Mouse (Mus musculus) kidney, postnatal 14 days (tissue): ENCODE results near the gene Tpbgl.

Experiments
- DNase-seq: peaks from one replicate; pipeline ENCODE4 v3.0.0; 2022; ENCODE audit warnings: mixed read lengths

Gene Tpbgl

DNA sequence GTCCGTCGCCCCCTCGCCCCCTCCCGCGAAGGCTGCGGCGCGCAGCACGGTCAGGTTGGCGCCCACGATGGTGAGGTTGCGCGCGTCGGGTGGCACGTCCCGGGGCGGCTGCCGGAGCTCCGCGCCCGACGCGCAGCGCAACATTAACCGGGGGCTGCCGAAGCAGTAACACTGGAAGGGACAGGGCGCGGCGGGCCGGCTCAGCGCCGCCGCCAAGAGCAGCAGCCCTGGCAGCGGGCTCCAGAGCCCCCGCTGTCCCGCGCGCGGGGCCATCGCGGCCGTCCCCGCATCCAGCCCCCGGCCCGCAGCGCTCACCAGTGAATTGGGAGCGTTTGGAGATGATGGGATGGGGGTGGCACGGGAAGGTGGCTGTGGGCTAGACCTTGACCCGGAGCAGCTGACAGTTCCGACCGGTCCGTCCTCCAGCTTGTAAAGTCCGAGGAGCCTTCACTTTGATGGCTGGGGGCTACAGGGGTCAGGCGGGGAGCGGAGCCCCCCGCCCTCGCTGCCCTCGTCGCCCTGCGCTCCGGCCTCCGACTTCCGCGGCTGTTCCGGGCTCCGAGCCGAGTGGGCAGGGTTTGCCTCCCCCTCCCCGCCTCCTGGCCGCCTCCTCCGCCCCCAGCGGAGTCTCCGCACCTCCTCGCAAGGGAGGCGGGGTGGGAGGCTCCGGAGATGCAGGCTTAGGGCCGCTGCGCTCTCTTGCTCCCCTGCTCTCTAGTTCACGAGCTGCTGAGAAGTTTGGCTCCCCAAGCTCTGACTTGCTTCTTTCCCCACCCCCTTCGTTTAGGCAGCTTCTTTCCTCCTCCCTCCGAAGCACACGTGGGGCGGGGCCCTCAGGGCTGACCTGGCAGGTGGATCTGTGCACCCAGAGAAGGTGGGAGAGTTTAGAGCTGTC, at the start of gene Tpbgl:
Gene Tpbgl, minus strand, starts transcription at position 728 of the 895 bp plus-strand sequence.
- DNase-seq: peak; percentile 79

DNA sequence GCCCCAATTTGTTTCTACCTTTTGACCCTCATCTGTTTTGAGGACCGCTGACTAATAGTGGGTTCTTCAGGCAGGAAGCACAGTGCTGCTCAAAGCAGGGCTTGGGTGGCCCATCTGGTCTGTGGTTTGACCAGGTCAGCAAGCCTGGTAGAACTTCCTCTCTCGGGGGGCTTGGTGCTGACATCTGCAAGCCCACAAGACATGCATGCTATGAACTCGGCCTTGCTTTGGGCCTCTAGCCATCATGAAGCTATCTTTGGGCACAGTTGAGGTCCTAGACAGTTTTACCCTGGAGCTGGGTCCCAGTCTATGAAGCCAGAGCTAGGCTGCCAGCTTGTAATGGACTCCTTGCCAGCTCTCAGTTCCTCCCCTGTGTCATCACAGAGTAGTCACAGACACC, 48.0 kb upstream of the Tpbgl start:
- DNase-seq: no peak

- DNase-seq: no peak
Observed at GRCm38 (mm10) chr7:99674209-99674608, 47.3 kb upstream of the Tpbgl start.

DNA sequence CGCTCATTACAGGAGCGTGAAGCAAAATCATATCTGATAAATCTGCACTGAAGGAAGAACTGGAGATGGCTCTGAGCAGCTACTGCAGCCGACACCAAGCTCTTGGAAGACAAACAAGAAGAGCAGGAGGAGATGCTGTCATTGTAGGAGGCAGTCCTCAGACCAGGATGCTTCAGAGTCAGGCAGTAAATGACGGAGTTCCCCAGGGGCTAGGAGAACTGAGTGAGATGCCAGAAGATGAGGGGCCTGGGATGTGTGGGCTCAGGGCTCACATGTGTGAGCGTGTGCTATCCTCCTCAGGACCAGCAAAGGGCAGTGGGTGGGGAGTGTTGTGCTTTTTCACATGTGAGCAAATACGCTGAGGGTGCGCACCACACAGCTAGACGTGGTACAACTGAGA, 46.3 kb upstream of the Tpbgl start:
- no peak for DNase-seq

DNA sequence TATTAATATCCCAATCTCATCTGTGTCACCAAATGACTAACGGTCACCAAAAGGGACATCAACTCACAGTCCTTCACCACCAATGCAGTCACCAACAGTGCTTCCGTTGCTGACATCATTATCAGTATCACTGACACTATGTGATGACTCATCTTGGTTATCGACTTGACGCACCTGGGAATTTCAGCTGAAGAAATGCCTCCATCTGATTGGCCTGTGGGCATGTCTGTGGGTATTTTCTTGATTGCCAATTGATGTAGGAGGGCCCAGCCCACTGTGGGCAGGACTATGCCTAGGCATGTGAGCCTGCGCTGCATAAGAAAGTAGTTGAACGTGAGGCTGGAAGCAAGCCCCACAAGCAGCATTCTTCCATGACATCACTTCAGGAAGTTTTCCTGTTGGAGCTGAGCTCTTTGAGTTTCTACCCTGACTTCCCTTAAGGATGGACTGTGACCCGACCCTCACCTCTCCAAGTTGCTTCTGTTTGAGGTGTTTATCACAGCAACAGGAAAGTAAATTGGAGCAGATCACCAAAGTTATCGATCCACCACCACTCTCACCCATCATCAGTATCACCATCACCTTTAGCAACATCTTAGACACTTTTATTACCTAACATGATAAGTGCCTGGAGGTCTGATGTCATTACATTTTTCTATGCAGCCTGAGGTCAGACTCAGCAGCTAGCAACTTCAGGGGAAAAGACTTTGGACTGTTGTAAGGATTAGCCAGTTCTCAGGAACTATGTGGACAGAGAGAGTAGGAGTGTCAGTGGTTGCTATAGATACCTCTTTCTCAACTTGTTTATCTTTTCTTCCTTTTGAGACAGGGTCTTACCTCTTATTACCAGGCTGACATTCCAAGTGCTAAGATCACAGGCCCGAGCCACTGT, 44.9 kb upstream of the Tpbgl start:
- DNase-seq: no peak

DNA sequence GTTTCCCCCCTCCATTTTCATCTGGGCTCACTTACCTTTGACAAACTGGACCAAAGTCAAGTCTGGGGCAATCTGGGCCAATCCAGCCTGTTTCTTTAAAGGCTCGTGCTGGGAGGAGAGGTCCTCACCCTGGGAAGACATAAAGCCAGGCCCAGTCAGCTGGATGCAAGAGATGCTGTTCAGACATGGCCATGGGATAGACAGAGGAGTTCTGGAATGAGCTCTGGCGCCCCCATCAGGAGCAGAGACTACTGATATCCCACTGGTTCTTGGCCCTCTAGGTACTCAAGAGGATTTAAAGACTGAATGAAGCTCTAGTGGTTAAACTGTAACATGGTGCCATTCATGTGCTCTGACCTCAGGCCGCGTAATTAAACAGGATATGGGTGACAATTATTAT, 44.0 kb upstream of the Tpbgl start:
- no peak for DNase-seq

DNA sequence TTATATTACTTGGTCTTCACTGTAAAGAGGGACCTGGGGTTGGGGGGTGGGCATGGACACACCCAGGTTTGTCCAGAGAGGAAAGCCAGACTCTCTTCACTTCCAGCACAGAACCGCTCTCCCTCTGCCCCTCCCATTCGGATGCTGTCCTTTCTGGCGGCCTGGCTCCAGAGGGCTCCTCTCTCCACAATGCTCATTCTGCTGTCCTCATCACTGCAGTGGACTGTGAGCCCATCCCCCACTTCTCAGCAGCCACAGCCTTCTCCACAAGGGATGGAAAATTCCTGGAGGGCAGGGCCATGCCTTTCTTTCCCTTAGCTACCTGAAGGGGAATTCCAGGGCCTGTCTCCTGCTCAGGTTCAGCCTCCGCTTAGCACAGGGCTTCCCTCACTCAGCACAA, 41.9 kb upstream of the Tpbgl start:
- peak; percentile 59 for DNase-seq

DNA sequence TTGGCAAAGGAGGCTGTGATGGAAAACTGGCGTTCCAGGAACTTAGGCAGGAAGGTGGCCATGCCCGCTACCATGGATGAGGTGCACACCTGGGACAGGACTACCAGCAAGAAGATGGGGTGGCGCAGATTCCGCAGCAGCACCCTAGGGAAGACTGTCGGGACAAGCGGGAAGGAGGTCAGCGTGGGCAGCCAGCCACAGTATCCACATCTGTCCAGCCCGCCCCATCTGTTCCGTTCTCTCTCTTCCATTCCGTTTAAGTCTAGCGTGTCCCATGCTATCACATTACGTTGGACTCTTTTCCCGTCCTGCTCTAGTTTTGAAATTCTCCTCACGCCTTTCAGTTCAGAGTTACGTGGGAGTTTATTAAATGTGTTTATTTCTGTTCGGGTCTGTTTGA, 40.2 kb upstream of the Tpbgl start:
- no peak for DNase-seq

DNA sequence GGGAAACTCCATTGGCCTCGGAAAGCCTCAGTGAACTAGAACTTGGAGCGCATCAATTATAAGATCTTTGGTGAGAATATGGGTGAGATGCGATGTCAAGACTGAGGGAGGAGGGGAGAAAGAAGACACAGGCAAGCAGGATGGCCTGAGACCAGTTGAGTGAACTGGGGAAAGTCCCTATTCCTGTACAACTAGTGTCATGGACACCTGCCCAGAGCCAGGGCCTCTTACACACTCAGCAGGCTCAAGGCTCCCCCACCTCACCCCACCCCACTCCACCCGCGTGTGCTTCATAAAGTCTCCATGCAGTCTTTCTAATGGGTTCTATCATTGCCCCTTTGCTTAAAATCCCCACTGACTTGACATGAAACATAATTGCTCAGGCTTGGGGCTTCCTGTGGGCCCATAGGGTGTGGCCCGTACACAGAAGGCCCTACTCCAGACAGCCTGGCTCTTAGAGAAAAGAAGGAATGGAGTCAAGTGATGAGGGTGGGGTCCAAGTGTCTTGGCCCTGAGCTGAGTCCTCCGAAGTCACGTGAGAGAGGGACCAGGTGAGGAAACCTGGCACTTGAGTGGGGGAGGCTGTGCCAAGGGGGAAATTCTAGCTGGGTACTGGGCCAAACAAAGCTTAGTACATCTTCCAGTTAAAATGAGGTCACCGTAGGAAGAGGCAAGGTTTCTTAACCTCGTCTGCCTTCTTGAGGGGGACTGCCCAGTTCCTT, 39.0 kb upstream of the Tpbgl start:
- DNase-seq: no peak

DNA sequence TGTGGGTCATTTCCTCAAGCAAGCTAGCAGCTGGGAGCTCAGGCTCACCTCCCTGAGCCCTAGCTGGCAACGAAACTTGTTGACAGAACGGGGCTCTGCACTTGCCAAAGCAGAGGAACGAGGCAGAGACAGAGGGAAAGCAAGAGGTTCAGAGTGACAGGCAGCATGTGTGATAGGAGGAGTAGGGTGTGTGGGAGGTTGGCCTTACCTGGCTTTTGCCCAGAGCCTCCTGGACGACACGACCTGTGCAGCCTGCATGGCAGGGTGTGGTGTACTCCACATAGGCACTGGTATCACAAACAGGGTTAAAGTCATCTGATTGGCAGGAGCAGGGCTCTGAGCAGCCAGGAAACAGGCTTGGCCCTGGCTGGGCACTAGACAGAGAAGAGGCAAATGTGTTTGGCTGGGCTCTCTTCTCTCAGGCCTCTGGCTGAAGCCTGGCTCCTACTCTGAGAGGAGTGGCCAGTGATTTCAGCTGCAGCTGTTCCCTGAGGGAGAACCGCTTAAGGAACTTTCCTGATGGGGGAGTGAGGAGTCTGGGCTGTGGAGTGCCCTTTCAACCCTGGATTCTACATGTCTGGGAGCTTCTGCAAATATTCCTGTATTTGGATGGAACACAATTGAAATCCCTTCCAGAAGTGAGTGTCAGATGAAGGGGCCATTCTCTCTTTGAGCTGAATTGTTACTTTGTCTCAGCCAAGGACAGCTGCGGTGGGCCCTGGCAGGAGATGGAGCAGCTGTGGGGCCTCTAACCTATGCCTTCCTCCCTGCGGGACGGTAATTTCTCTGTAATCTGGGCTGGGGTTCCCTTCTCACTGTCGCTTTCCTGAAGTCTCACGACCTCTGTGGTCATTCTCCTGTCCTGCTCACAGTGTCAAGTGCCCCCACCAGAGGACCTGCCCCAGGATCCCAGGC, 37.9 kb upstream of the Tpbgl start:
- DNase-seq: peak; percentile 37

GRCm38 (mm10) chr7:99663507-99664220, 36.8 kb upstream of the Tpbgl start:
- DNase-seq: no peak

- no peak for DNase-seq
Observed at GRCm38 (mm10) chr7:99662311-99662710, 35.4 kb upstream of the Tpbgl start.

- DNase-seq: no peak
Observed at GRCm38 (mm10) chr7:99661571-99662230, 34.8 kb upstream of the Tpbgl start.

- no peak for DNase-seq
Observed at GRCm38 (mm10) chr7:99661071-99661470, 34.2 kb upstream of the Tpbgl start.

- peak; percentile 80 for DNase-seq
Observed at GRCm38 (mm10) chr7:99659379-99660029, 32.6 kb upstream of the Tpbgl start.

DNA sequence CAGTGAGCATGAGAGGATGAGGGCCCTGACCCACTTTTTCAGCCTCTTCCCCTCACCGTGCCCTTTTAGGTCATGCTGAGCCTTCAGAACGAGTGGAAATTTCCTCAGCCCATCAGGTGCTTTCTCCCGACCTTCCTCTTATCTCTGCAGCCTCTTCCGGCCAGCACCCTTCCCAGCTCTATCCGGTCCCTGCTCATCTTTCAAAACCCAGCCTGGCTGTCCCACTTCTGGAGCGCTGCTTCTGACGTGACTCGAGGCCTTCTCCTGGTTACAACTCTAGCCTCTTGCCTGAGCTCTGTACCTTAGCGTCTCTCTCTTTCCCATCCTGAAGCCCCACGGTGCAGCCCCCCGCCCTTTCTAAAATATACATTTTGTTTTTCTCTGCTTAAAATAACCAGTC, 27.3 kb upstream of the Tpbgl start:
- DNase-seq: no peak

DNA sequence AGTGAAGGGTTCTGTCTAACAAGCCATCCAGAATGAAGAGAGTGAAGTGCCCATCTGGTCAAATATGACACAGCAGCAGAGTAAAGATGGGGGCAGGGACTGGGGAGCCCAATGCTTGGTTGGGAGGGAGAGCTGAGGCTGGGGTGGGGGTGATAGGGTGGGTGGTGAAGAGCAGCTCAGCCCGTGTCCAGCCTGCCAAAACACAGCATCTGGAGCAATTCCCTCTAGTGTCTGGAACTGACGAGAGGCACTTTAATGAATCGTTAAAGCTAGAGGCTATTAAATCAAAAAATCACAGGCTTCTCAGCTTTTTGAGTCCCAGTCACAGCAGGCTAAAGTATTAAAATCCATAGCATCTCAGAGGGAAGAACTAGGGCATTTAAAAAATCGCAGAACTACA, 22.7 kb upstream of the Tpbgl start:
- no peak for DNase-seq

- peak; percentile 72 for DNase-seq
Observed at GRCm38 (mm10) chr7:99648623-99649022, 21.7 kb upstream of the Tpbgl start.

DNA sequence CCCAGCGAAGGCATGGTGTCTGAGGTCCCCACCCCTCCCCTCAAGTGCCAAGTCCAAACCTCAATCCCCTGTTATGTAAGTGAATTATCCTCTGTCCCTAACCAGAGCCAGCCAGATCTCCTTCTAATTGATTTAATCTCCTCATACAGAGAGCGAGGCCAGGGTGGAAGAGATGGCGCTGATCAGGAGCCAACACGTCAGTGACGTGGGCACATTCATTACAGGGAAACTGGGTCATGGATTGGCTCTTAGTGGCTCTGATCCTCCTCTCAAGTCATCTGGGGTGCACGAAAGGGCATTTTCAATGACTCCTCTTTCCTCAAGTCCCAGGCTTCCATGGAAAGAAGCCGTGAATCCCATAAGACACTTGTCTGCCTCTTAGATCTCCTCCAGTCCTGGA, 17.8 kb upstream of the Tpbgl start:
- no peak for DNase-seq

DNA sequence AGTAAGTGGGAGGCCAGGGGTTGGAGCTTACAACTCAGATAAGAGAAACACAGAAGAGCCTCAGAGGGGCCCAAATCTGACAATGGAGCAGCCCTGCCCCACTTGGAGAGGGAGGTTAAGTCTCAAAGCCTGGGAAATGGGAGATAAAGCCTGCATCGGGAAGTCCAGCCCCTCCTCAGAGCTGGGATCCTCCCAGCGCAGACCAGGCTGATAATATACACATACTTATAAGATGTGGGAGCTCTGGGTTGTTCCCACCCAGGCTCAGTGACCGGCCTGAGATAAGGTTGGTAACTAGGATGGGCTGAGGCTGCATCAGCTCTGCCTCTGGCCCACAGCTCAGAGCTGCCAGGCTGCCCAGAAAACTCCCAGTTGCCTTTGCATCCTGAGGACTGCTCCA, 15.2 kb upstream of the Tpbgl start:
- no peak for DNase-seq
